Comparison of ENCODE assay signal across 8 mouse cellular contexts in the genomic region with DNA sequence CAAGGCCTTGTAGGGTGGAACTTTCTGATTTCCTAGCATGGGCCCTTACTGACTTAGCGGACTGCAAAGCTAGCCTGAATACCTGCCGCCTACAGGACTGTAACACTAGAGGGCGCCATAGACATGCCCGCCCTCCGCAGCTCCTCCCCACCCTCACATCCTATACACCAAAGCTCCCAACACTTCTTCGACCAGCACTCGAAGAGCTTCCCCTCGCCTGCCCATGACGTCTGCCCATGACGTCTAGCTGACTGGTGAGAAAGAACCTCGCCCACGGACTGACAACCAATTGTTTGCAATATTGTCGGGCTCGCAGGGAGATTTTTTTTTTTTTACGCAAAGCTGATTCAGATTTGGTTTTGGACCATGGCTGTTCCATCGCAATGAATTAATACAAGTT. TPM values are rescaled to one million over a fixed set of nuclear protein-coding genes. Genes with fewer than 3 reads are reported as not detected.
DNase-seq lines count a peak whose midpoint lies in the region; ATAC-seq and TF ChIP-seq lines count a peak whose summit lies in the region.

No protein-coding gene starts in this region.

- peak overlapping the region; percentile 55 for H3K4me2 ChIP-seq in forebrain, embryonic 13.5 days
- peak overlapping the region; percentile 55 for H3K4me2 ChIP-seq in lung, embryonic 14.5 days

- TF ChIP-seq CTCF in G1E (IDR thresholded peaks at IDR 0.05; ENCODE audit: low read depth, low read length): peak; percentile 83
- peak; percentile 97 for TF ChIP-seq CTCF in layer of hippocampus, adult 2 months (conservative IDR thresholded peaks at IDR 0.05)
- peak; percentile 92 for TF ChIP-seq CTCF in lung, embryonic 14.5 days (IDR thresholded peaks at IDR 0.05; ENCODE audit: low read depth)

- H3K27me3 ChIP-seq in G1E (ENCODE audit: insufficient read depth, low read length): peaks cover 11% of the 10 kb centered on the region
- no peaks in the 10 kb centered on the region for H3K27me3 ChIP-seq in forebrain, embryonic 13.5 days
- H3K27me3 ChIP-seq in lung, embryonic 14.5 days (ENCODE audit: insufficient read depth, low read length): no peaks in the 10 kb centered on the region

- 7% methylated on average over 16 of the region's 16 CpGs for WGBS in forebrain, embryonic 13.5 days
- WGBS in lung, embryonic 14.5 days: 7% methylated on average over 16 of the region's 16 CpGs

- H3K4me1 ChIP-seq in G1E (ENCODE audit: insufficient read depth, low read depth, low read length): peaks cover 18% of the 10 kb centered on the region
- H3K4me1 ChIP-seq in forebrain, embryonic 13.5 days: 0 out of 2 replicates have a peak, but pooled peaks cover 5% of the 10 kb centered on the region
- H3K4me1 ChIP-seq in lung, embryonic 14.5 days (ENCODE audit: insufficient read depth): no peaks in the 10 kb centered on the region

- no peaks in the 10 kb centered on the region for H3K36me3 ChIP-seq in G1E (replicated peaks)
- H3K36me3 ChIP-seq in forebrain, embryonic 13.5 days (ENCODE audit: poor library complexity, severe bottlenecking): no peaks in the 10 kb centered on the region
- H3K36me3 ChIP-seq in lung, embryonic 14.5 days (ENCODE audit: insufficient read depth): no peaks in the 10 kb centered on the region

- H3K4me3 ChIP-seq in G1E (ENCODE audit: low read depth, low read length): no peak overlapping the region; the same call in 1 of the 2 replicates
- peak overlapping the region; percentile 10; the same call in 1 of the 2 replicates for H3K4me3 ChIP-seq in forebrain, embryonic 13.5 days
- peak overlapping the region; percentile 25 for H3K4me3 ChIP-seq in layer of hippocampus, adult 2 months
- H3K4me3 ChIP-seq in lung, embryonic 14.5 days (ENCODE audit: low read depth, low read length): no peak overlapping the region

- ATAC-seq in G1E (ENCODE audit: extremely low read depth, insufficient number of reproducible peaks, low FRiP score, poor library complexity, severe bottlenecking): peak; percentile 80
- ATAC-seq in forebrain, embryonic 13.5 days: peak; percentile 87
- ATAC-seq in lung, embryonic 14.5 days (ENCODE audit: insufficient read depth): peak; percentile 91
- ATAC-seq in neutrophil, adult 5-6 weeks (ENCODE audit: extremely low read depth, insufficient number of reproducible peaks, low FRiP score, poor library complexity, severe bottlenecking): peak; percentile 97

- DNase-seq in G1E (ENCODE audit: low spot score): peak; percentile 64
- peak; percentile 71 for DNase-seq in c-Kit-positive CD71-positive TER-119-positive erythroid progenitor cells, embryonic 14.5 days (ENCODE audit: low spot score)
- peak; percentile 75 for DNase-seq in heart, postnatal 4 days
- DNase-seq in layer of hippocampus, adult 2 months (ENCODE audit: low spot score in 2 of 2): peak; percentile 71 to 76
- DNase-seq in lung, embryonic 14.5 days: peak; percentile 92
- peak; percentile 51 to 68 for DNase-seq in thymus, adult 18-20 months

- H3K9ac ChIP-seq in forebrain, embryonic 13.5 days: no peak overlapping the region
- no peak overlapping the region for H3K9ac ChIP-seq in lung, embryonic 14.5 days

- H3K9me3 ChIP-seq in G1E (replicated peaks): 0 out of 2 replicates have a peak, but pooled peaks cover 2% of the 10 kb centered on the region
- H3K9me3 ChIP-seq in forebrain, embryonic 13.5 days (replicated peaks): no peaks in the 10 kb centered on the region
- H3K9me3 ChIP-seq in lung, embryonic 14.5 days (ENCODE audit: low read depth, low read length): no peaks in the 10 kb centered on the region

- H3K27ac ChIP-seq in forebrain, embryonic 13.5 days: no peak overlapping the region
- H3K27ac ChIP-seq in layer of hippocampus, adult 2 months: no peak overlapping the region
- no peak overlapping the region for H3K27ac ChIP-seq in lung, embryonic 14.5 days (ENCODE audit: low read depth)

RNA-seq across cellular contexts. Expression of gene Srprb, which starts 5.9 kb away (rescaled TPM):
- total RNA-seq in G1E (2014; fragmentation: Nextera tagmentation) (21.2 and 21.3 TPM in 2 replicates), G1E (2017) (24.2 and 24.9 TPM in 2 replicates)
- 15.9 and 26.7 TPM in 2 replicates for polyA plus RNA-seq in G1E (2012)
- 47.5 and 55.1 TPM in 2 replicates for polyA plus RNA-seq in forebrain, embryonic 13.5 days (2015; fragmentation: Nextera tagmentation; extraction: Ambion mirVana)
- 10 to 100 TPM; 24.9 to 26.7 TPM for total RNA-seq in heart, postnatal 4 days (2021)
- 10 to 100 TPM; 18.5 to 21.0 TPM for total RNA-seq in layer of hippocampus, adult 2 months (2021)
- polyA plus RNA-seq in lung, embryonic 14.5 days (2014; fragmentation: Nextera tagmentation; extraction: Ambion mirVana): 63.5 and 68.2 TPM in 2 replicates
- total RNA-seq in neutrophil, adult 5-6 weeks (2017): 13.6 and 14.2 TPM in 2 replicates

RNA-seq across cellular contexts. Expression of gene Gm20425, which starts 22.3 kb away (rescaled TPM):
- total RNA-seq in G1E (2014; fragmentation: Nextera tagmentation) (not detected in 2 replicates), G1E (2017) (not detected in 2 replicates)
- 0.03 TPM in 1 of 2 replicates, not detected in the other for polyA plus RNA-seq in G1E (2012)
- 3.3 TPM in 1 of 2 replicates, not detected in the other for polyA plus RNA-seq in forebrain, embryonic 13.5 days (2015; fragmentation: Nextera tagmentation; extraction: Ambion mirVana)
- 1 to 10 TPM; 4.9 to 6.7 TPM for total RNA-seq in heart, postnatal 4 days (2021)
- 10 to 100 TPM; 10.8 to 11.3 TPM for total RNA-seq in layer of hippocampus, adult 2 months (2021)
- polyA plus RNA-seq in lung, embryonic 14.5 days (2014; fragmentation: Nextera tagmentation; extraction: Ambion mirVana): 3.4 TPM in 1 of 2 replicates, not detected in the other
- total RNA-seq in neutrophil, adult 5-6 weeks (2017): not detected in 2 replicates

RNA-seq across cellular contexts. Expression of gene Trf, which starts 22.4 kb away (rescaled TPM):
- total RNA-seq in G1E (2014; fragmentation: Nextera tagmentation) (1.6 and 7.4 TPM in 2 replicates), G1E (2017) (26.8 and 33.4 TPM in 2 replicates)
- polyA plus RNA-seq in G1E (2012): 0.21 TPM in 1 of 2 replicates, not detected in the other
- 15.7 and 23.3 TPM in 2 replicates for polyA plus RNA-seq in forebrain, embryonic 13.5 days (2015; fragmentation: Nextera tagmentation; extraction: Ambion mirVana)
- total RNA-seq in heart, postnatal 4 days (2021): 10 to 100 TPM; 19.2 to 21.1 TPM
- 100 to 1,000 TPM; 190 to 207 TPM for total RNA-seq in layer of hippocampus, adult 2 months (2021)
- polyA plus RNA-seq in lung, embryonic 14.5 days (2014; fragmentation: Nextera tagmentation; extraction: Ambion mirVana): 35.5 and 44.6 TPM in 2 replicates
- 152 and 164 TPM in 2 replicates for total RNA-seq in neutrophil, adult 5-6 weeks (2017)

Comparison
In these comparisons a context has a peak if more than half of its experiments do, and no peak if none do; other contexts are left out.
1. H3K4me3 ChIP-seq: peak in forebrain, embryonic 13.5 days (single experiment) and layer of hippocampus, adult 2 months (single experiment); none in G1E (single experiment) and lung, embryonic 14.5 days (single experiment).
2. Peak in every context shown above with its lines, with median percentiles within 50 percentile points of each other: ATAC-seq, DNase-seq and CTCF ChIP-seq.